Mouse (Mus musculus): ENCODE data around the gene Srcin1.

The Srcin1 gene

DNA sequence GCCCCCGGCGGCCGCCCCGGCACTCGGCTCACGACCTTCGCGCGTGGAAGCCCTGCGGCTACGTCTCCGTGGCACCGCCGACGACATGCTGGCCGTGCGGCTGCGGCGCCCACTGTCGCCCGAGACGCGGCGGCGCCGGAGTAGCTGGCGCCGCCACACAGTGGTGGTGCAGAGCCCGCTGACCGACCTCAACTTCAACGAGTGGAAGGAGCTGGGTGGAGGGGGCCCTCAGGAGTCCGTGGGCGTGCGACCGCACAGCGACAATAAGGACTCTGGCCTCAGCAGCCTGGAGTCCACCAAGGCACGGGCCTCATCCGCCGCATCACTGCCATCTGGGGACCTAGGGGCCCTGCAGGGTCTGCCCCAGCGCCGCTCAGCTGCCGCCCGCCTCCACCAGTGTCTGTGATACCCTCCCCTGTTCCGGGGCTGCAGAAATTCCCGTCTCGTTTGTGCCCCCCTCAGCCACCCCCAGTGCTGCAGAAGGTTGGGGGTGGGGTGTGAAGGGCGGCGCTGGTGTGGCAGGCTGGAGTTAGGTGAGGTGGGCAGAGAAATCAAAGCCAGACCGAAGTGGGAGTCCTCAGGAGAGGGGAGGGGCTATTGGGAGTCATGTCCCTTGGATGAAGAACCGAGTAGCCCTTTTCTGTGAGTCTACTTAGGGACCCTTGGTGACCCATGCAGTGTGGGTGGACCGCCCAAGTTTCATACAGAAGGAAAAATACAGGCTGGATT lies 75.1 kb downstream of the Srcin1 start:
- DNase-seq = no peak

DNA sequence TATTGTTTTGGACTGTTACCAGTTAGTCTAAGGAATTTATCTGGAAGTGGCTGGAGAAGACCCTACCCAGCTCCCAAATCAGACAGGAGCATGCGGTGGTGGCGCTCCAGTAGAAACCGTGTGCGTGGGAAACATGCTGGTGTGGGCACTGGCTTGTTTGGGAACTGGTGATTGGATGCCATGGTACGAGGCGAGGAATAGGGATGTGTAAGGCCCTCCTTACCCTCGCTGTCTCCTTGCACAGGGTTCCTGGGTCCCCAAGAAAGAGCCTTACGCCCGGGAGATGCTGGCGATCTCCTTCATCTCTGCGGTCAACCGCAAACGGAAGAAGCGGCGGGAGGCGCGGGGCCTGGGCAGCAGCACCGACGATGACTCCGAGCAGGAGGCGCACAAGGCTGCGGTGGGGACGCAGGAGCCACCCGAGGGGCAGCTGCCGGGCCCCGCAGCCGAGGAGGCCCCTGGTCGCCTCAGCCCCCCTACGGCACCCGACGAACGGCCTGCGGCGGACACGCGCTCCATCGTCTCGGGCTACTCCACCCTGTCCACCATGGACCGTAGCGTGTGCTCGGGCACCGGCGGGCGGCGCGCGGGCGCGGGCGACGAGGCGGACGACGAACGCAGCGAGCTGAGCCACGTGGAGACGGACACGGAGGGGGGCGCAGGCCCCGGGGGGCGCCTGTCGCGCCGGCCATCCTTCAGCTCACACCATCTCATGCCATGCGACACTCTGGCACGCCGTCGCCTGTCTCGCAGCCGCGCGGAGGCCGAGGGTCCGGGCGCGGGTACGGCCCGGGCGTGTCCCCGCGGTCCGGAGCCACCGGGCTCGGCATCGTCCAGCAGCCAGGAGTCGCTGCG lies 75.9 kb downstream of the Srcin1 start, which contains the start of gene 4933428G20Rik:
4933428G20Rik (minus strand) TSS at position 476 of the 855 bp plus-strand sequence.
- DNase-seq = no peak

DNA sequence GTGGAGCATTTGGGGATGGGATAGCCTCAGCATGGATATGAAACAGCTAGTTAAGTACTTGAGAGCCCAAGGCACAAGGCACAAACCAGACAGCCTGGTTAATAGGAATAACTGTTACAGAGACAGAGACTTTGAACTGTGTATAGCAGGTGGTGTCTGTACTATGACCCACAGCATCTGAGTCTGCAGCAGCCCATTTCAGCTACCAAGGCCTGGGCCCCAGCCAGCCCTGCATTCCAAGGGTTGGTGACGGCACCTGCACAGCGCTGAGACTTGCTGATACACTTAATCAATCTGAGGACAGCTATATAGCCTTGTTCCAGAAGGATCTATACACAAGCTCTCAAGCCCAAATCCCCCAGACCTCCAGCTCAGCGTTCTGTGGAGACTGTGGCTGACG lies 78.4 kb downstream of the Srcin1 start:
- no peak for DNase-seq

DNA sequence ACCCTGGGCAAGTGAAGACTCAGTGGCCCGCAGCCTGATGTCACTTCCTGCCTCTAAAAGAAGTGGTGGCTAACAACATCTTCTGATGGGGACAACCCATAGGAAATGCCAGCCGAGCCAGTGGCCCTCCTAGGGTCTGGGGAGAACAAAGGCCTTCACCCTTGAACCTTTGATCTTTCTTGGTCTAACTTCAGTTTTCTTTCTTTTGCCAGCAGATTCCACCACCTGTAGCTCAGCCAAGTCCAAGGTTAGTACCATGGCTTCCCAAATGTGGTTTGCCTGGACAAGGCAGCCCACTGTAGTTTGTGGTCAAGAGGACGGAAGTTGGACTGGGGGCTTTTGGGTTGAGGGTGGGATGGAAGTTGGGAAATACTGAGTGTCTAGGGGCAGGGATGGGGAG lies 83.2 kb downstream of the Srcin1 start:
- DNase-seq = no peak

DNA sequence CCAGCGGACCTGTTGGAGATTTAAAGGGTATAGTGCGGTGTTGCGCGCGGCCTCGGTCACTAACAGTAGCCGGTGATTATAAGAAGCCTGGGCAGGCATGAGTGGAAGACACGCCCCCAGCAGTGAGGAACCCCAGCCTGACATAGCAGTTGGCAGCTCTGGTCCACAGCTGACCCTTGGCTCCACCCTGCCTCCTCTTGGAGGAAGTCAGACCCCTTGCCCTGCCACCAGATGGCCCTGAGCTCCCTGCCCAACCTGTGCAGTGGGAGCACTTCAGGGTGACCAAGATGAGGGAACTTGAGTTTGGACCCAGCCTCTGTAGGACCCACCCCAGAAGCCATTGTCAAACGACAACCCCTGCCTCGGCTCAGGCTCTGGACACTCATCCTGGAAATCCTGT lies 84.3 kb downstream of the Srcin1 start:
- DNase-seq = no peak

DNA sequence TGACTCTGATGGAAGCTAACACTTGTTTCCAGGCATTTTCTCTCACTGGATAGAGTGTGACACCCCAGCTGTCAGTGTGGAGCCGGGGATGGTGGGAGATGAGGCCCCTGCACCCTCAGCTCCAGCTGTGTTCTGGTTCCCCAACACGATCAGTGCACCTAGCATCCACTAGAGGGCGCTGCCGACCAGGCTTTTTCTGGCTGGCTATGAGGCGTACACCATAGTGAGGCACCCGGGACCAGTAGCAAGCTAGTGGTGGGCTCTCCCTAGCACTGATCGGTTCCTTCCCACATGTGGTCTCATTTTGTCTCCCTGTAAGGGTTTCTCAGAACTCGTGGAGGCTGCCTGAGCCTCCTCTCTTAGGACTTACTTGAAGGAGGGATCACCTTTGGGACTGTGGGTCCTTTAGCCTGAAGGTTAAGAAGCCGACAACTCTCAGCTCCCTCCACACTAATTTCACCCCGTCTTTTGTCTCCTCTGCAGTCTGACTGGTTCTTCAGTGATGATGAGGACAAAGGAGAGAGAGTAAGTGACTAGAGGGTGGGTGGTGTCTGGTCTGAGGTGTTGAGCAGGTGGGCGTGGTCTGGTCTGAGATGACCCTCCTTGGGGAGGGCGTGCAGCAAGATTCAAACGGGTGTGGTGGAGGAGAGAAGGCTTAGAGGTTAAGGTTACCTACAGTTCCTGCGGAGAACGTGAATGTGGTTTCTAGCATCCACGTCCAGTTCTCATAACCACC lies 86.2 kb downstream of the Srcin1 start:
- peak; percentile 88 to 91 for DNase-seq

DNA sequence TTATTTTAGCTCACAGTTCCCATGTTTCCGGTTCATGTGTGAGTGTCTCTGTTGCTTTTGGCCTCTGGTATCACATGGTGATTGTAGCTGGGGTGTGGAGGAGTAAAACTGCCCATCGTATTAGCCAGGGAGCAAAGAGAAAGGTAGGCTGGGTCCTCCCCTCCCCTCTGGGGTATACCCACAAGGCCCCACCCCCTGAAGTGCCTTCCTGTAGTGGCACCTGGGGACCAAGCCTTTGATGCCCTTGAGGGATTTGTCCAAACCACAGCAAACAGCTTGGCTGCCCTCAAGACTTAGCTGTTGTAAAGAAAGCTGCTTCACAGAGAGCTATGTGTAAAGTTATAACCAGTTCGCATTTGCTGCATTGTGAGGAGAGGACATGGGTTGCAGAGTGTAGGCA lies 88.3 kb downstream of the Srcin1 start:
- peak; percentile 47 to 55 for DNase-seq

DNA sequence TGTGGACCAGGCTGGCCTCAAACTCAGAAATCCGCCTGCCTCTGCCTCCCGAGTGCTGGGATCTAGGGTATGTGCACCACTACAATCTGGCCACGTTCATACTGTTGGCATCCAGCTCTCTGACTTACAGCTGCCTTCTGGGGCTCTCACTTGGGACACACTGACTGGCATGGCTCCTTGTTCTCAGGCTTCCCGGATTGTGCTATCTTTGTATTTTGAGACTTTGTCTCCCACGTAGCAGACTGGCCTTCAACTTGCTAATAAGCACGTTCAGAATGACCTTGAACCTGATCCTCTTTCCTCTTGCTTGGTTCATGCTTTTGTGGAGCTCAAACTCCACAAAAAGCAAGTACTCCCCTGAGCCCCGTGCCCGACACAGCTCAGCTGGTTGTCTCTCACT lies 90.3 kb downstream of the Srcin1 start:
- DNase-seq = no peak

DNA sequence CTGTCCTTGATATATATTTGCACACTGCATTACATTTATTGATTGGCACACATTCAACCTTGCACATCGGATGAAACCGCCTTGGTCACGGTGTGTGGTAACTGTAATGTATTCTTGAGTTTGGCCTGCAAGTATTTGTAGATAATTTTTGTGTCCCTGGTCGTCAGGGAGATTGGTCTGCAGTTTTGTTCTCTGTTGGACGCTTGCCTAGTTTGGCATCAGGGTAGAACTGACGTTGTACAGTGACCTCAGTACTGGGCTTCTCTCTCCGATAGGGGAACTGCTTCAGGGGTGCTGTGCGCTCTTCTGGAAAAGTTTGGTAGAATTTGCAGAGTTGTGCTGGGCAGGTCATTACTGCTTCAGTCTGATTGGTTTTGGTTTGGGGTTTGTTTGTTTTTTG lies 96.2 kb downstream of the Srcin1 start:
- no peak for DNase-seq

DNA sequence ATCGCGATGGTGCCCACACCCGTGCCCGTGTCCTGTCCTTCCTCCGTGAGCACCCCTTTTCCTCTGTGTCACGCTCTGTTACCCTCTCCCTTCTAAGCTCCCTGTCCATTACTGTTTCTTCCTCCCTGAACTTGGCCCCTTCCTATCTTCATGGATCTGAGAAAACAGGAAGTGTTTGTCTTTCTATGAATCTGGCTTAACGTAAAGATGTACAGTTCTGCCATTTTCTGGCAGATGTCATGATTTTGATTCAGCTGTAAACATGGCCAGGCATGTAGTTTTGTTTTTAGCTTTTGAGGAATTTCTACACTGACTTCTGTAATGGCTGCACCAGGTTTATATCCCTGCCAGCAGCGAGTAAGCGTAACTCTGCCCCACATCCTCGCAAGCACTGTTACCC lies 96.9 kb downstream of the Srcin1 start:
- DNase-seq = no peak

DNA sequence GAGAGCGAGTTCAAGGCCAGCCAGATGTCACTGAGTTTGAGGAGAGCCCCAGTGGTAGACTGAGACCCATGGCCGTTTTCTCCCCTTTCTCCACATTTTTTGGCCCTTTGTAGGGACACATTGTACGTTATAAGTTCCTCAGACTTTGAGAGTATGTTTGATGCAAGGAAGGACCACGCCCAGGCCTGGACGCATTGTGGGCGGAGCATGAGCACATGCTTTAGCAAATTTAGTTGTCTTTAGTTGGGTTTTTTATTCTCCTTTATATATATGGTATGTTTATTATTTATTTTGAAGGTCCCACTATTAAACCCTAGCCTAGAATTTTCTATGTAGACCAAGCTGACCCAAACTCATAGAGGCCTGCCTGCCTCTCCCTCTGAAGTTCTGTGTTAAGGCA lies 97.6 kb downstream of the Srcin1 start:
- no peak for DNase-seq

DNA sequence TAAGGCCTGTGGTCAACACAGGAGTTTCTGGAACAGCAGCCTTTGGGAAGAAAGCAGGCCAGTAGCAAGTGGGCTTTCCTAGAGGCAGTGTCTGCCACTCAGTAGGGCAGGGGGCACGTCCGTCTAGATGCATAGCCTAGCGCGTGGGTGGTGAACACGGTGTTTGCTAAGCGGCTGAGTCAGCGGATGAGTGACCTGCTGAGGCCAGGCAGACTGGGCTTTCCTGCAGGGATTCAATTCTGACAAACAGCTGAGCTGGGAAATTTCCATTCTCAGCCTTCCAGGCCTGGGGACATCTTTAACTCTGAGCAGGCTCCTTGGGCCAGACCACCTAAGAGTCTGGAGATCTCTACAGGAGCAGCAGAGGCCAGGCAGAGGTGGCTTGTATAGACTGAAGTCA lies 98.6 kb downstream of the Srcin1 start:
- no peak for DNase-seq

DNA sequence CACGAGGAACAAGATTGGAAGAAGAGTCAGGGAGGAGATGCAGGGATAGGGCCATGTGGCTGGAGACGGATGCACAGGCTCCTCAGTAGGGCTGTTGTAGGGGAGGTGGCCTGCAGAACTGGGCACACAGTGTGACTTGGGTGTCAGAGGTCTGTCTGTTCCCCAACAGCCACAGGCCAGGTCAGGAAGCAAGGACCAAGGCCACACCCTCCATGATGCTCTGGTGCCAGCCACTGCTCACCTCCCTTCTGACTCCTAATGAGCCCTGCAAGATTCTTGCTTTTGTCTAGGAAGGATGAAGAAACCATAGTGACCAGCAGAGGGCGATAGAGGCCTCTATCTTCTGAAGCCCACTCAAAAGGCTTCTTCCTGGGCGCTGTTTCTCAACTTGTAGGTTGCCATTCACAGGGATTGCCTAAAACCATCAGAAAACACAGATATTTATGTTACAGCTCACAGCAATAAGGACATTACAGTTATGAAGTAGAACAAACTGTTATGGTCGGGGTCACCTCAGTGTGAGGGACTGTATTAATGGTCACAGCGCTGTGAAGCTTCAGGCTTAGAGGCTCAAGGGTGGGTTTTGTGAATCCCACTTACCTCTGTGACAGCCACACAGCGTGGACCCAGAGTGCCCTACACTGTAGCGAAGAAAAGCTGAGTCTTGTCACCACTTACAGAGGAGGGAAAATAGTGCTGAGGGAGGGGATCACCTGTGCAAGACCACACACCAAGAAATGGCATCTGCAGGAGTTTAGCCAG lies 99.5 kb downstream of the Srcin1 start:
- peak; percentile 80 to 81 for DNase-seq

DNA sequence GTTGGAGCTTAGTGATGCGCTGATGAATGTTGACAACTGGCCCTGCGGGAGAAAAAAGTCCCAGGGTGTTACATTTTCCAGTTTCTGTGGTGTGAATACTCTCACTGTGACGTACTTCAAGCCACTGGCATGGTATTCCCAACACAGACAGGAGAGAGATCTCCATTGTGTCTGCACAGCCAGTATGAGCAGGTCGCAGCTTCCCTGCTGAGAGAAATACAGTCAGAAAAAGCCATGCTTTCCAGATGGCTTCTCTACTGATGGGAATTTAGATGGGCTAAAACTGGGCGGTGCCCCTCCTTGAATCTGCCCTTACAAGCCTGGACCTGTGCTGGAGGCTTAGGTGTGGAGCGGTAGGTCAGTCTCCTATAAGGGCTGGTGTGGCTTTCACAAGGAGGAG lies 104.7 kb downstream of the Srcin1 start:
- DNase-seq = no peak

DNA sequence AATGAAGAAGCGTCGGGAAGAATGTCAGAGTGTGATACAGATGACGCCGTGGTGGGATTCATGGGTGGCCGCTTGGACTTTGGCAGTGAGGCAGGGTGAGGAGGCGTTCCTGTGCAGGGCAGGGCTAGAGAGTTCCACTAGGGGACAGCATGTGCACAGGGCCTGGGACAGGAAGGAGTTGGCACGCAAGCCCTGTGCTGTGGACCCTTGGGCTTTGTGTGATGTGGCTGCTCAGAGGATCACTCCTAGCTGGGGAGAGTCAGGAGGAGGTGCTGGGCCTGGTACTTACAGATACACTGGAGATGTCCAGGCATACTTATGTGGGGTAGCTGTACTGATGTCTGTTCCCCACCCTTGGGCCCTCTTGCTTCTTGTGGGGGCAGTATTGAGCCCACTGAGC lies 106.2 kb downstream of the Srcin1 start:
- DNase-seq = no peak

DNA sequence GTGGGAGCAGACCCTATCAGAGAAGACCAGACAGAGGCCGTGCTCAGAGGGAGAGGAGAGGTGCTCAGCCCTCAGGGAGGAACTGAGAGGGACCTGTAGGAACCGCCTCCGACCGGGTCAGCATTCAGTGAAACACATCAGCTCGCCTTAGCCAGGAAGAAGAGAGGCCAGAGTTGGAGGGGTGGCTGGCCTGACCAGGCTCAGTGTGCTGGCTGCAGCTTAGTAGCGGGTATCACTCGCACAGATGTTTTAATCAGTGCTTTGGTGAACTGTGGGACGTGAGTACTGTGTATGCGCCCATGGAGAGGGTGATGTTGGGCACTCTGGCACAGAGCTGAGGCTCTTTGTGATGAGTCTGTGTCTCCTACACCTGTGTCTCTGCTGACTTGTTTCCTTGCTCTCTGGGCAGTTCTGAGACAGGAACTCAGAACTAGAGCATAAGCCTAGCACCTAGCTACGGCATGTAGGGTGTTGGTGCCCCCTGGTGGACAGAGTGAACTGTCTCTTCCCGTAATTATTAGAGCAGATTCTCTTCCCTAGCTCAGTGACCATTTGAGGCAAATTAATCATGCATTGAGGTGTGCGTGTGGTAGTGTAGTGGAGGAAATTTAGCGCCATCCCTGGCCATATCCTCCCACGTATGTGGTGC lies 107.2 kb downstream of the Srcin1 start:
- peak; percentile 92 to 93 for DNase-seq

DNA sequence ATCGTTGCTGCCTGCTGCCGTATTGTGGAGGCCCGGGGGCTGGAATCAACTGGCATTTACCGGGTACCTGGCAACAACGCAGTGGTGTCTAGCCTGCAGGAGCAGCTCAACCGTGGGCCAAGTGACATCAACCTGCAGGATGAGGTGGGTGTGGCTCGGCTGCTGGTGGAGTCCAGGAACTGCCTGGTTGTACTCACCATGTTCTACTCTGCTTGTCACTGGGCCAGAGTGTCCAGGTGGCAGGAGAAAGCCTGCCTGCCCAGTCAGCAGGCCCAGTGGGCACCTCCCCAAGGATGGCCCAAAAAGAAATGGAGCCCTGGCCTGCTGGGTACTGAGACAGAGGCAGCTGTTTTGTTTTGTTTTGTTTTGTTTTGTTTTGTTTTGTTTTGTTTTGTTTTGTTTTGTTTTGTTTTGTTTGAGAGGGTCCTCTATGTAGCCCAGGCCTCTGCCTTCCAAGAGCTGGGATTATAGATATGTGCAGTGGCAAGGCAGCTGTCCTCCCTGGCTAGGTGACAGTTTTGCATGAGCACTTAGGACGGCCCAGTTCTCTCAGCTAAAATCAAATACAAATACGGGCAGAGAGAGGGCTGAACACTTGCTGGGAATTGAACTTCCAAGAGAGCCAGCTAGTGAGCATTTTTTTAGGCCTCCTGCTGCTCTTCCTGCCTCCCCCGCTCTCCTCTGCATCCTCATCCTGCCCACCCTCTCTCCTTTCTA lies 109.4 kb downstream of the Srcin1 start:
- no peak for DNase-seq

DNA sequence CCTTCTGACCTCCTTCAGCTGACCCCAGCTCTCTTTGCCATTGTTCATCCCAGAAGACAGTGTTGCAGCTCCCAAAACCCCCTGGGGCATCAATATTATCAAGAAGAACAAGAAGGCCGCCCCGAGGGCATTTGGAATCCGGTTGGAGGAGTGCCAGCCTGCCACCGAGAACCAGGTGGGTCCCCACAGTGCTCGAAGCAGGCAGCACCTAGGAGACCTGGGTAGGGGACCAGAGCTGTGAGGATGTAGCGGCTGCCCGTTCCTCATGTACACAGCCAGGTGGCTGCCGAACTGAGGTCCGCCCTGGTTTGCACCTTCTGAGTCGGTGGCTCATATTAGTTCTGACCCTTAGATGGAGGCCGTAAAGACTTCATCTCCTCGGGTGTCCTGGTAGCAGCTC lies 110.0 kb downstream of the Srcin1 start:
- no peak for DNase-seq

DNA sequence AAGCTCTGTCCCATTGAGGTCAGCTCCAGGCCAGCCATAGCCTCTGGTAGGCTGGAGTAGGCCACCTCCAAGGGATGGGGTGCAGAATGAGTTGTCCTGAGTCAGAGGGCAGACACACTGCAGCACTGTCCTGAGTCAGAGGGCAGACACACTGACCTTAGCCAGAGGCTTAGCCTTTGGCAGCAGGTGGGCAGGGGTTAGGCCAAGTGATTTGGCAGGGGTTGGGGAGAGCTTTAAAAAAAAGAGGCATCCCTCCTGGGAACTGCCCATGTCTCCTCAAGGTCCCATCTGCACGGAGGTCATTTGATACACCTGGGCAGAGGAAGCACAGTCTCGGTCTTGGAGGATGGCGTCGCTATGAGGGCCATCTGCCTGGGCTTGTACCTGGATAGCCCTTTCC lies 112.0 kb downstream of the Srcin1 start:
- DNase-seq = no peak

DNA sequence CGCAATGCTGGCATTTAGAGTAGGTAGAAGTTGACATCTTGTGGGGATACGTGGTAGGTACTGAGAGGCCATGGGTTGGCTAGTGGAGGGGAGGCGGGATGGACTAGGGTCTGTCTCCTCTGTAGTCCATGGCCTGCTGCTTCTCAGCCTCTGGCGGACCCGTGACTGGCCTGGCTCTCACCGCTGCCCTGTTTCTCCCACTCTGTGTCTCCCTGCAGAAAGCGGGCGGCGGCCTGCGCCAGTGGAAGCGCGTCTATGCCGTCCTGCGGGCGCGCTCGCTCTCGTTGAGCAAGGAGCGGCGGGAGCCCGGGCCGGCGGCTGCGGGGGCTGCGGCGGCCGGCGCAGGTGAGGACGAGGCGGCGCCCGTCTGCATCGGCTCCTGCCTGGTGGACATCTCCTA lies 112.8 kb downstream of the Srcin1 start:
- no peak for DNase-seq

DNA sequence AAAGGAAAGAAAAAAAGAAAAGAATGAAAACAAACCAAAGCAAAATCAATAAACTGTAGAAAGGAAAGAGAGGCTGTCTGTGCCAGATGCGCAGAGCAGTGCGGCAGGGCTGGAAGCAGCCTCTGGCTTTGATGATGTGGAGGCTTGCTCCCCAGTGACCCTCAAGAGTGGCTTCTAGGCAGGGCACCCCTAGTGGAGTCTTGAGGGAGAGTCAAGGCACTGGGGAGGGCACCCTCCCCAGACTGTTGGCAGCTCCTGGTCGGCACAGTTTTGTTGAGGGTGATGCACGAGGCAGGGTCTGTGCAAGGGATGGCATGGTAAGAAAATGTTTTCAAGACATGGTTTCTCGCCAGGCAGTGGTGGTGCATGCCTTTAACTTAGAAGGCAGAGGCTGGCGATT lies 113.4 kb downstream of the Srcin1 start:
- no peak for DNase-seq
